Mouse (Mus musculus): ENCODE data around the gene Prm3. TPM values are rescaled to one million over a fixed set of nuclear protein-coding genes. Genes with fewer than 3 reads are reported as not detected.

Prm3 gene
- total RNA-seq, 2 experiments from 2014 or later: not detected

GRCm38 (mm10) chr16:10761182-10761581 lies 29.5 kb downstream of the Prm3 start:
- DNase-seq: peak; percentile 56
- TF ChIP-seq CTCF (IDR thresholded peaks at IDR 0.05): no peak
- intact Hi-C loops (cut with DNase I): no loop called here

GRCm38 (mm10) chr16:10756168-10756567 lies 34.5 kb downstream of the Prm3 start:
- no peak for TF ChIP-seq CTCF (IDR thresholded peaks at IDR 0.05)

More at GRCm38 (mm10) chr16:10761182-10761581, 29.5 kb downstream of the Prm3 start:
- Histone ChIP-seq H3K4me3 (no peak overlapping the region), H3K27ac (no peak overlapping the region)

DNA sequence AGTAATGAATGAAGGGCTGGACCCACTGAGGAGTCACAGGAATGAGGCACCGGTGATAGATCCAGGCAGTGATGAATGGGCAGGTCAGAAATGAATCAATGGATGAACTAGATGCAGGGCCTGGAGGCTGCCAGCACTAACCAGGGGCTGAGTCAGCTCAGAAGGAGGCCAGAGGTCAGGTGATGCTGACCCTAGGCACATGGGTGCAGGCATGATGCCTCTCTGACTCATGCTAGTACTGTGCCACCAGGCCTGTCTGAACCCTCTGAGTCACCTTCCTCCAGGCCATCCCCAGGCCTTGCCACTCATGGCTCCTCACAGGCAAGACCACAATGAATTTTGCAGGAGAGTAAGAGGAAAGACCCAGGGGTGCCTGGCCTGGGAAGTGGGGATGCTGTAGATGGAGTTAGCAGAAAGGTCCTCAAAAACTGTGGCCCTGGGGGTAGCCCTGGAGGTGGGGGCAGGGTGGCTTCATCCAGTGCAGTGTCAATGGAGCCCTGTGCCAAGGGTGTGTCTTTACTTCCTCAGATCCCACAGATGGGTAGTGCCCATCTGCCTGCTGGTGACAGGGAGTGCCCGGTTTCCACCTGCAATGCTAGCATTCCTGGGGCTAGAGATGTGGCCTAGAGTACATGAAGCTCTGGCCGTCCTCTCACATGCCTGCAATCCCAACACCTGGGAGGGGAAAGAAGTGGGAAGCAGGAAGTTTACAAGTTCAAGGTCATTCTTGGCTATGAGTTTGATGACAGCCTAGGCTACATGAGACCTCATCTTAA lies 36.0 kb downstream of the Prm3 start:
- no peak for DNase-seq
- no peak for TF ChIP-seq CTCF (IDR thresholded peaks at IDR 0.05)
- intact Hi-C loops (cut with DNase I): no loop called here
- H3K27ac ChIP-seq: no peak overlapping the region
- no peak overlapping the region for H3K4me3 ChIP-seq

More at GRCm38 (mm10) chr16:10756168-10756567, 34.5 kb downstream of the Prm3 start:
- Histone ChIP-seq H3K4me3 (no peak overlapping the region), H3K27ac (no peak overlapping the region)
- DNase-seq: no peak
- intact Hi-C loops (cut with DNase I): no loop called here

- no peak for DNase-seq
- H3K27ac ChIP-seq: no peak overlapping the region
- intact Hi-C loops (cut with DNase I): no loop called here
- H3K4me3 ChIP-seq: no peak overlapping the region
- no peak for TF ChIP-seq CTCF (IDR thresholded peaks at IDR 0.05)
Measured at GRCm38 (mm10) chr16:10749824-10750223, 40.9 kb downstream of the Prm3 start.

DNA sequence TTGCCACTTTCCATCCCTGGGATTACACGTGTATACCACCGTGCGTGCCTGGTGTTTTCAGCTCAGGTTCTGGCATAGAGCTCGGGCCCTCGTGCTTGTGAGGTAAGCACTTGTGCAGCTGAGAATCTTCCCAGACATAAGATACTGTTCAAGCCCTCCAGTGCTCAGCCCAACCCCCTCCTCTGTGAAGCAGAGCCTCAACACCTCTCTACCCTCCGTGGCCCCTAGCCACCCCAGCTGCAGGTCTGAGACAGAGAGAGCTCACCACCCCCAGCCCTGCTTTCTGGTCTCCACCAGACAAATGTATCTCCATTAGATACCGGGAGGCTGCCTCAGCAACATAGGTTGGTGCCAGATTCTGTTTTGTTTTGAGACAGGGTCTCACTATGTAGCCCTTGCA lies 41.5 kb downstream of the Prm3 start:
- H3K27ac ChIP-seq: no peak overlapping the region
- H3K4me3 ChIP-seq: no peak overlapping the region
- intact Hi-C loops (cut with DNase I): no loop called here

DNA sequence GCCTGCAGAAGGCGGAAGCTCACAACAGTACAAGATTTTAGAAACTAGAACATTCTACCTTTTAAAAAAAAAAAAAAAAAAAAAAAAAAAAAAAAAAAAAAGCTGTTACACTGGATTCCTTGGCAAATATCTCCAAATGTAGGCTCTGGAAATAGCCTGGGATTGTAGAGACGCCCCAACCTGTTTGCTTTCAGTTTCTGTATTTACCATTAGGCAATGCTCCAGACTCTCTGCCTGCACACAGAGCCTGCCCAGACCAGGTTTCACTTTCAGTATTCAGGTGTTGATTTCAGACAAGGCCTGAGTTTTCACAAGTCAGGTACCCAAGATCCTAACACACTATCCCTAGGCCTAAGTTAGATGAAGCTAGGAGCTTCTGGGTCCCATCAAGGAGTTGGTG lies 49.6 kb downstream of the Prm3 start:
- peak overlapping the region; percentile 81 for H3K27ac ChIP-seq
- no peak for TF ChIP-seq CTCF (IDR thresholded peaks at IDR 0.05)
- no peak overlapping the region; the same call in 1 of the 2 replicates for H3K4me3 ChIP-seq
- intact Hi-C loops (cut with DNase I): no loop called here
- DNase-seq: no peak

More for the DNA sequence above, 41.5 kb downstream of the Prm3 start:
- DNase-seq: no peak
- TF ChIP-seq CTCF (IDR thresholded peaks at IDR 0.05): no peak

Other genes with a start within 250 kb of the Prm3 start
- gene Dexi, start 247.9 kb downstream of the Prm3 start, total RNA-seq (2021): 10 to 100 TPM; 43.7 to 43.9 TPM
- 10 to 100 TPM; 60.6 to 72.7 TPM for gene Clec16a, start 245.6 kb downstream of the Prm3 start, total RNA-seq (2021)
- under 1 TPM; 0.33 to 0.61 TPM for gene Socs1, start 5.4 kb downstream of the Prm3 start, total RNA-seq (2021)
- not detected for gene Tnp2, start 2.3 kb downstream of the Prm3 start, total RNA-seq (2021)
- not detected for gene Prm2, start 5.2 kb upstream of the Prm3 start, total RNA-seq (2021)
- gene Prm1, start 14.9 kb upstream of the Prm3 start, total RNA-seq (2021): not detected
- not detected for gene Gm11172, start 22.0 kb upstream of the Prm3 start, total RNA-seq (2021)
- 1 to 10 TPM; 1.2 to 1.9 TPM for gene Rmi2, start 44.1 kb upstream of the Prm3 start, total RNA-seq (2021)

Data from gastrocnemius, adult 2 months (tissue).